Mouse (Mus musculus) heart, postnatal 0 days (tissue): ENCODE measurements around the gene Eme2. TPM values are rescaled to one million over a fixed set of nuclear protein-coding genes. Genes with fewer than 3 reads are reported as not detected.

Experiments used
- ATAC-seq: fragments of 200-750 bp; cut with Nextera tagmentation; 2 replicates; pipeline ENCODE4 v1.8.0; 2017; ENCODE audit warnings: low read depth, moderate number of reproducible peaks, moderate library complexity; ENCODE audit not compliant: insufficient read depth
- DNase-seq: peaks from one replicate; pipeline ENCODE4 v3.0.0-alpha.2; 2016; ENCODE audit warnings: low spot score
- H3K27ac ChIP-seq: fragments of 300-500 bp; sonication (generic); 2 replicates; pipeline ENCODE4 v1.5.1; 2014; ENCODE audit warnings: low read depth, mild to moderate bottlenecking
- H3K27me3 ChIP-seq: fragments of 300-500 bp; sonication (generic); 2 replicates; pipeline ENCODE4 v1.6.1; 2014; ENCODE audit warnings: low read length, mixed read lengths; ENCODE audit not compliant: control insufficient read depth, insufficient read depth
- H3K36me3 ChIP-seq: fragments of 300-500 bp; sonication (generic); replicated peaks from 2 replicates; pipeline ENCODE4 v1.6.1; 2014; ENCODE audit warnings: low read length, mixed read lengths; ENCODE audit not compliant: control insufficient read depth, insufficient read depth
- H3K4me1 ChIP-seq: fragments of 300-500 bp; sonication (generic); 2 replicates; pipeline ENCODE4 v1.6.1; 2014; ENCODE audit warnings: antibody characterized with exemption; ENCODE audit not compliant: control insufficient read depth, insufficient read depth
- H3K4me2 ChIP-seq: fragments of 300-500 bp; sonication (generic); 2 replicates; pipeline ENCODE4 v1.6.1; 2014; ENCODE audit warnings: low read depth, mild to moderate bottlenecking, low read length, moderate library complexity
- H3K4me3 ChIP-seq: fragments of 300-500 bp; sonication (generic); 2 replicates; pipeline ENCODE4 v1.5.1; 2014; ENCODE audit warnings: low read depth, low read length
- H3K9ac ChIP-seq: fragments of 300-500 bp; sonication (generic); replicated peaks from 2 replicates; pipeline ENCODE4 v1.6.1; 2014; ENCODE audit warnings: low read depth, low read length, mixed read lengths
- H3K9me3 ChIP-seq: fragments of 300-500 bp; sonication (generic); replicated peaks from 2 replicates; pipeline ENCODE4 v1.6.1; 2016; ENCODE audit warnings: low read length; ENCODE audit not compliant: control insufficient read depth
- CTCF ChIP-seq: IDR thresholded peaks from 2 replicates; pipeline ENCODE4 v1.5.1; 2016; ENCODE audit warnings: antibody characterized with exemption, control low read depth, low read depth
- EP300 ChIP-seq: IDR thresholded peaks from 2 replicates; pipeline ENCODE4 v1.6.1; 2016; ENCODE audit warnings: antibody characterized with exemption, low read depth
- WGBS: fragments of 180-500 bp; shearing (Covaris S2); extraction: QIAGEN DNeasy Blood & Tissue Kit; methylation state at CpG from one replicate; pipeline ENCODE4 v1.1.7; 2014; 5-methylcytosine and 5-hydroxymethylcytosine counted together
- polyA plus RNA-seq: library from polyadenylated mRNA; unstranded; fragments of >200 nt; fragmentation: Nextera tagmentation; extraction: Ambion mirVana; gene quantifications from 2 replicates; pipeline ENCODE4 v1.2.1, GENCODE M21; 2015
- total RNA-seq: library from RNA; depleted of rRNA; stranded (reverse); fragments of >200 nt; gene quantifications from 2 replicates; pipeline ENCODE4 v1.2.3, GENCODE M21; 2014; ENCODE audit warnings: low replicate concordance

Gene Eme2
- total and polyA plus RNA-seq, 2 experiments from 2014 or later, result 15.5 to 28.2 TPM

GRCm38 (mm10) chr17:24849733-24850064, 45.2 kb downstream of the Eme2 start:
- H3K36me3 ChIP-seq, result peaks cover 19% of the 10 kb centered on the region
- TF ChIP-seq EP300 (no peak; the same call in 1 of the 2 replicates), CTCF (peak; percentile 45)
- no peaks in the 10 kb centered on the region for H3K9me3 ChIP-seq
- 1% methylated on average over 21 of the region's 21 CpGs for WGBS
- peak overlapping the region; percentile 93 for H3K27ac ChIP-seq
- peak overlapping the region; percentile 89 for H3K4me2 ChIP-seq
- DNase-seq (peak; percentile 33), ATAC-seq (peak; percentile 47)
- peaks cover 22% of the 10 kb centered on the region for H3K4me1 ChIP-seq
- H3K4me3 ChIP-seq, result peak overlapping the region; percentile 65
- peak overlapping the region; percentile 72 for H3K9ac ChIP-seq
- no peaks in the 10 kb centered on the region for H3K27me3 ChIP-seq

GRCm38 (mm10) chr17:24848600-24849031, 46.3 kb downstream of the Eme2 start:
- DNase-seq, result no peak
- TF ChIP-seq CTCF (no peak), EP300 (no peak)
- H3K9ac ChIP-seq, result peak overlapping the region; percentile 12
- H3K4me3 ChIP-seq, result peak overlapping the region; percentile 65
- H3K36me3 ChIP-seq, result peaks cover 10% of the 10 kb centered on the region
- H3K27me3 ChIP-seq, result no peaks in the 10 kb centered on the region
- no peak for ATAC-seq
- H3K27ac ChIP-seq, result peak overlapping the region; percentile 93
- peak overlapping the region; percentile 89 for H3K4me2 ChIP-seq
- peaks cover 27% of the 10 kb centered on the region for H3K4me1 ChIP-seq
- no peaks in the 10 kb centered on the region for H3K9me3 ChIP-seq

GRCm38 (mm10) chr17:24847386-24847785, 47.5 kb downstream of the Eme2 start:
- WGBS, result 95% methylated on average over 1 of the region's 1 CpGs
- Histone ChIP-seq H3K9me3 (no peaks in the 10 kb centered on the region), H3K9ac (no peak overlapping the region), H3K4me1 (peaks cover 27% of the 10 kb centered on the region), H3K4me2 (no peak overlapping the region), H3K4me3 (no peak overlapping the region), H3K36me3 (no peaks in the 10 kb centered on the region), H3K27me3 (no peaks in the 10 kb centered on the region), H3K27ac (no peak overlapping the region)
- TF ChIP-seq EP300 (no peak), CTCF (no peak)
- ATAC-seq (no peak), DNase-seq (no peak)

GRCm38 (mm10) chr17:24844525-24844924, 50.4 kb downstream of the Eme2 start:
- H3K4me1 ChIP-seq, result peaks cover 17% of the 10 kb centered on the region
- no peaks in the 10 kb centered on the region for H3K27me3 ChIP-seq
- H3K27ac ChIP-seq, result peak overlapping the region; percentile 64
- ATAC-seq (no peak), DNase-seq (no peak)
- no peak overlapping the region; the same call in 1 of the 2 replicates for H3K9ac ChIP-seq
- TF ChIP-seq CTCF, result no peak
- TF ChIP-seq EP300, result no peak
- H3K9me3 ChIP-seq, result no peaks in the 10 kb centered on the region
- H3K36me3 ChIP-seq, result no peaks in the 10 kb centered on the region
- no peak overlapping the region for H3K4me3 ChIP-seq
- H3K4me2 ChIP-seq, result peak overlapping the region; percentile 48
- WGBS, result 38% methylated on average over 9 of the region's 9 CpGs

GRCm38 (mm10) chr17:24842631-24843030, 52.3 kb downstream of the Eme2 start:
- Histone ChIP-seq H3K4me2 (no peak overlapping the region), H3K27ac (no peak overlapping the region), H3K4me1 (peaks cover 12% of the 10 kb centered on the region), H3K9ac (no peak overlapping the region), H3K9me3 (no peaks in the 10 kb centered on the region), H3K36me3 (no peaks in the 10 kb centered on the region), H3K27me3 (no peaks in the 10 kb centered on the region), H3K4me3 (no peak overlapping the region)
- TF ChIP-seq EP300 (no peak), CTCF (peak; percentile 24; the same call in 1 of the 2 replicates)
- DNase-seq, result no peak
- WGBS, result 45% methylated on average over 2 of the region's 2 CpGs
- no peak for ATAC-seq

- no peak overlapping the region for H3K4me3 ChIP-seq
- 0 out of 2 replicates have a peak, but pooled peaks cover 2% of the 10 kb centered on the region for H3K27me3 ChIP-seq
- H3K4me1 ChIP-seq, result peaks cover 12% of the 10 kb centered on the region
- no peak overlapping the region for H3K4me2 ChIP-seq
- TF ChIP-seq EP300 (no peak), CTCF (peak; percentile 42; the same call in 1 of the 2 replicates)
- H3K36me3 ChIP-seq, result no peaks in the 10 kb centered on the region
- H3K9me3 ChIP-seq, result no peaks in the 10 kb centered on the region
- H3K9ac ChIP-seq, result no peak overlapping the region
- no peak for ATAC-seq
- DNase-seq, result no peak
- WGBS, result 47% methylated on average over 4 of the region's 4 CpGs
- no peak overlapping the region for H3K27ac ChIP-seq
Observed at GRCm38 (mm10) chr17:24841133-24841532, 53.8 kb downstream of the Eme2 start.
